Comparison of ENCODE assay signal across 29 mouse cellular contexts in genomic region chr19:30489786-30490185, GRCm38 (mm10). TPM values are rescaled to one million over a fixed set of nuclear protein-coding genes. Genes with fewer than 3 reads are reported as not detected.
DNase-seq lines count a peak whose midpoint lies in the region; ATAC-seq lines count a peak whose summit lies in the region.
"Had no signal": no experiment of that assay in that cellular context is flagged by ENCODE, and none has a peak within 500 bp of the region (broad histone marks: within the 10 kb centered on the region; RNA-seq: fewer than 3 reads in every experiment).

No protein-coding gene starts in this region.

- no peak for ATAC-seq in midbrain, embryonic 16.5 days
- ATAC-seq in embryonic facial prominence, embryonic 14.5 days (ENCODE audit: low read depth) = no peak
- ATAC-seq in forebrain, embryonic 14.5 days = no peak
- ATAC-seq: forebrain, postnatal 0 days; Patski had no signal

- H3K36me3 ChIP-seq in midbrain, embryonic 10.5 days = no peaks in the 10 kb centered on the region
- H3K36me3 ChIP-seq in midbrain, embryonic 16.5 days (ENCODE audit: control insufficient read depth, insufficient read depth, low read length) = no peaks in the 10 kb centered on the region
- H3K36me3 ChIP-seq in embryonic facial prominence, embryonic 14.5 days (ENCODE audit: control insufficient read depth, insufficient read depth, low read length) = no peaks in the 10 kb centered on the region
- no peaks in the 10 kb centered on the region for H3K36me3 ChIP-seq in forebrain, embryonic 14.5 days (ENCODE audit: control insufficient read depth, insufficient read depth, low read length)
- H3K36me3 ChIP-seq: forebrain, embryonic 10.5 days; heart, embryonic 15.5 days; limb, embryonic 12.5 days; liver, embryonic 13.5 days; neural tube, embryonic 12.5 days had no signal

- no peak overlapping the region for H3K4me2 ChIP-seq in midbrain, embryonic 16.5 days (ENCODE audit: low read length)
- no peak overlapping the region for H3K4me2 ChIP-seq in embryonic facial prominence, embryonic 14.5 days (ENCODE audit: low read depth, low read length)
- H3K4me2 ChIP-seq in forebrain, embryonic 14.5 days (ENCODE audit: low read length) = no peak overlapping the region
- H3K4me2 ChIP-seq: heart, embryonic 15.5 days; limb, embryonic 12.5 days; liver, embryonic 13.5 days; neural tube, embryonic 12.5 days had no signal

- H3K27ac ChIP-seq in midbrain, embryonic 10.5 days (replicated peaks) = no peak overlapping the region
- no peak overlapping the region for H3K27ac ChIP-seq in midbrain, embryonic 16.5 days (ENCODE audit: low read length)
- H3K27ac ChIP-seq in embryonic facial prominence, embryonic 14.5 days (replicated peaks; ENCODE audit: low read depth, low read length) = no peak overlapping the region
- H3K27ac ChIP-seq in forebrain, embryonic 14.5 days (ENCODE audit: low read depth, low read length) = no peak overlapping the region
- H3K27ac ChIP-seq: forebrain, embryonic 10.5 days; gastrocnemius, adult 2 months; heart, embryonic 15.5 days; limb, embryonic 12.5 days; liver, embryonic 13.5 days; neural tube, embryonic 12.5 days had no signal

- no peaks in the 10 kb centered on the region for H3K9me3 ChIP-seq in midbrain, embryonic 10.5 days (replicated peaks)
- no peaks in the 10 kb centered on the region for H3K9me3 ChIP-seq in midbrain, embryonic 16.5 days (replicated peaks; ENCODE audit: control insufficient read depth, low read length, poor library complexity, severe bottlenecking)
- H3K9me3 ChIP-seq in embryonic facial prominence, embryonic 14.5 days (ENCODE audit: control insufficient read depth, low read length) = no peaks in the 10 kb centered on the region
- H3K9me3 ChIP-seq in forebrain, embryonic 14.5 days (replicated peaks; ENCODE audit: control insufficient read depth, low read length) = no peaks in the 10 kb centered on the region
- H3K9me3 ChIP-seq: forebrain, embryonic 10.5 days; heart, embryonic 15.5 days; limb, embryonic 12.5 days; liver, embryonic 13.5 days; neural tube, embryonic 12.5 days had no signal

- H3K4me1 ChIP-seq in midbrain, embryonic 10.5 days = 0 out of 2 replicates have a peak, but pooled peaks cover 4% of the 10 kb centered on the region
- no peaks in the 10 kb centered on the region for H3K4me1 ChIP-seq in midbrain, embryonic 16.5 days (ENCODE audit: control insufficient read depth, insufficient read depth, low read length)
- H3K4me1 ChIP-seq in embryonic facial prominence, embryonic 14.5 days (ENCODE audit: control insufficient read depth, insufficient read depth, low read length) = no peaks in the 10 kb centered on the region
- no peaks in the 10 kb centered on the region for H3K4me1 ChIP-seq in forebrain, embryonic 14.5 days (ENCODE audit: control insufficient read depth, insufficient read depth, low read length)
- H3K4me1 ChIP-seq: forebrain, embryonic 10.5 days; liver, embryonic 13.5 days; neural tube, embryonic 12.5 days had no signal

- DNase-seq in midbrain, embryonic 10.5 days (ENCODE audit: low spot score) = peak; percentile 31
- peak; percentile 70 for DNase-seq in embryo, embryonic 10.5 days (ENCODE audit: low spot score)
- peak; percentile 78 for DNase-seq in embryonic facial prominence, embryonic 14.5 days (ENCODE audit: low spot score)
- peak; percentile 55 for DNase-seq in mesoderm, embryonic 11.5 days (ENCODE audit: low read depth, low spot score)
- DNase-seq in spleen, postnatal 36 days (ENCODE audit: low spot score in 2 of 2) = no peak
- DNase-seq in forebrain, embryonic 14.5 days (ENCODE audit: low spot score) = no peak
- no peak for DNase-seq in heart, adult 9 months (ENCODE audit: low spot score in 2 of 2)
- DNase-seq: adrenal gland, postnatal 36 days; cerebellum, adult 11-12 months; cerebellum, postnatal 10 days; forebrain, postnatal 0 days; gastrocnemius, adult 2 months; heart, postnatal 36 days; kidney, adult 8-10 months; kidney, postnatal 10 days; liver, embryonic 13.5 days; lung, adult 2 months; lung, postnatal 36 days; right cerebral cortex, adult 18-20 months; thymus, adult 18-20 months; thymus, postnatal 4 days had no signal

- 63% methylated on average over 3 of the region's 3 CpGs for WGBS in midbrain, embryonic 10.5 days
- WGBS in midbrain, embryonic 16.5 days = 47% methylated on average over 3 of the region's 3 CpGs
- 22% methylated on average over 3 of the region's 3 CpGs for WGBS in embryonic facial prominence, embryonic 14.5 days
- 68% methylated on average over 3 of the region's 3 CpGs for WGBS in forebrain, embryonic 14.5 days

- no peak overlapping the region for H3K9ac ChIP-seq in midbrain, embryonic 16.5 days (ENCODE audit: low read depth, low read length)
- H3K9ac ChIP-seq in embryonic facial prominence, embryonic 14.5 days (ENCODE audit: low read depth, low read length) = no peak overlapping the region
- no peak overlapping the region for H3K9ac ChIP-seq in forebrain, embryonic 14.5 days (ENCODE audit: low read length)
- H3K9ac ChIP-seq: forebrain, postnatal 0 days; heart, embryonic 15.5 days; limb, embryonic 12.5 days; liver, embryonic 13.5 days; neural tube, embryonic 12.5 days had no signal

- H3K4me3 ChIP-seq in midbrain, embryonic 10.5 days = no peak overlapping the region
- no peak overlapping the region for H3K4me3 ChIP-seq in midbrain, embryonic 16.5 days (ENCODE audit: low read depth, low read length)
- H3K4me3 ChIP-seq in embryonic facial prominence, embryonic 14.5 days (ENCODE audit: low read depth, low read length) = no peak overlapping the region
- no peak overlapping the region for H3K4me3 ChIP-seq in forebrain, embryonic 14.5 days (ENCODE audit: low read depth, low read length)
- H3K4me3 ChIP-seq: forebrain, embryonic 10.5 days; gastrocnemius, adult 2 months; heart, embryonic 15.5 days; limb, embryonic 12.5 days; liver, embryonic 13.5 days; megakaryocyte, embryonic 14.5 days; neural tube, embryonic 12.5 days had no signal

- no peaks in the 10 kb centered on the region; the same call in 1 of the 2 replicates for H3K27me3 ChIP-seq in midbrain, embryonic 10.5 days (ENCODE audit: low read depth, poor library complexity, severe bottlenecking)
- no peaks in the 10 kb centered on the region for H3K27me3 ChIP-seq in midbrain, embryonic 16.5 days (ENCODE audit: control insufficient read depth, insufficient read depth, low read depth, low read length)
- no peaks in the 10 kb centered on the region for H3K27me3 ChIP-seq in embryonic facial prominence, embryonic 14.5 days (replicated peaks; ENCODE audit: control insufficient read depth, insufficient read depth, low read length)
- no peaks in the 10 kb centered on the region for H3K27me3 ChIP-seq in forebrain, embryonic 14.5 days (replicated peaks; ENCODE audit: control insufficient read depth, insufficient read depth, low read length)
- H3K27me3 ChIP-seq: heart, embryonic 15.5 days; limb, embryonic 12.5 days; liver, embryonic 13.5 days; megakaryocyte, embryonic 14.5 days; neural tube, embryonic 12.5 days had no signal

RNA-seq across cellular contexts. Expression of gene Dkk1, which starts 59.7 kb away (rescaled TPM):
- 6.2 and 11.1 TPM in 2 replicates for polyA plus RNA-seq in midbrain, embryonic 10.5 days (2016; fragmentation: Nextera tagmentation; extraction: Ambion mirVana)
- polyA plus RNA-seq in midbrain, embryonic 16.5 days (2015; fragmentation: Nextera tagmentation; extraction: Ambion mirVana) = 1.6 and 2.1 TPM in 2 replicates
- 11.3 and 12.0 TPM in 2 replicates for polyA plus RNA-seq in embryonic facial prominence, embryonic 14.5 days (2014; fragmentation: Nextera tagmentation; extraction: Ambion mirVana)
- 0.43 and 0.46 TPM in 2 replicates for polyA plus RNA-seq in forebrain, embryonic 14.5 days (2014; fragmentation: Nextera tagmentation; extraction: Ambion mirVana)
- polyA plus RNA-seq: cortical plate, adult 2 months; lung, adult 2 months; Patski had no signal

Comparison
In these comparisons a context has a peak if more than half of its experiments do, and no peak if none do; other contexts are left out.
1. DNase-seq: peak in midbrain, embryonic 10.5 days (single experiment), embryo, embryonic 10.5 days (single experiment), embryonic facial prominence, embryonic 14.5 days (single experiment) and mesoderm, embryonic 11.5 days (single experiment); none in spleen, postnatal 36 days (0 of 2), forebrain, embryonic 14.5 days (single experiment) and heart, adult 9 months (0 of 2).